Mouse (Mus musculus): ENCODE data around the gene Btbd17.

DNA sequence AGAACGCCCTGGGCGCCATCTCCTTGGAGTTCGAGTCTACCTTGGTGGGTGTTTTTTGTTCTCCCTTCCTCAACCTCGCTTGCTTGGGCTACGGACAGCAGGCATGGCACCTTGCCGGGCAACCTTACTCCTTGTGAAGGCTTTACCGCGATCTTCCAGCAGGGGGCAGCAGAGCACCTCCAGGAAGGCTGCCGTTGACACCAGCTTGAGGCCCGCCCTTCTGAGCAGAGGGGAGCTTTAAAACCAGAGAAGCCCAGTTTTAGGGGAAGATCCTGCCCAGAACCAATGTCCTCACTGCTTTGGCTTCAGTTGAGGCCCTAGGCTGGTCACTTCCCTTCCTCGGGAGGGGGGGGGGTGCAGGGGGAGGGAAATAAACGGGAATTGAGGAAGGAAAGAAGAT, 50.6 kb downstream of the Btbd17 start:
- TF ChIP-seq CTCF (IDR thresholded peaks at IDR 0.05; ENCODE audit: control insufficient read depth, insufficient read depth, insufficient read length) (peak; percentile 85), MYOG (IDR thresholded peaks at IDR 0.05; ENCODE audit: control insufficient read depth, extremely low read depth, insufficient read length) (no peak), FOSL1 (IDR thresholded peaks at IDR 0.05; ENCODE audit: insufficient read depth, low read length, poor library complexity, severe bottlenecking) (no peak), MAX (IDR thresholded peaks at IDR 0.05) (no peak), USF1 (IDR thresholded peaks at IDR 0.05; ENCODE audit: low read depth) (no peak), MYOD1 (IDR thresholded peaks at IDR 0.05; ENCODE audit: control insufficient read depth, insufficient read length, low read depth) (no peak), CEBPB (IDR thresholded peaks at IDR 0.05; ENCODE audit: low read depth) (no peak)
